Mouse (Mus musculus): Measurements from ENCODE around the gene Elmo2.

Elmo2 gene

GRCm38 (mm10) chr2:165287202-165287984, 38.9 kb downstream of the Elmo2 start, which contains the start of gene Slc35c2:
Gene Slc35c2, minus strand, starts transcription at chr2:165287869.
- DNase-seq = peak; percentile 95

DNA sequence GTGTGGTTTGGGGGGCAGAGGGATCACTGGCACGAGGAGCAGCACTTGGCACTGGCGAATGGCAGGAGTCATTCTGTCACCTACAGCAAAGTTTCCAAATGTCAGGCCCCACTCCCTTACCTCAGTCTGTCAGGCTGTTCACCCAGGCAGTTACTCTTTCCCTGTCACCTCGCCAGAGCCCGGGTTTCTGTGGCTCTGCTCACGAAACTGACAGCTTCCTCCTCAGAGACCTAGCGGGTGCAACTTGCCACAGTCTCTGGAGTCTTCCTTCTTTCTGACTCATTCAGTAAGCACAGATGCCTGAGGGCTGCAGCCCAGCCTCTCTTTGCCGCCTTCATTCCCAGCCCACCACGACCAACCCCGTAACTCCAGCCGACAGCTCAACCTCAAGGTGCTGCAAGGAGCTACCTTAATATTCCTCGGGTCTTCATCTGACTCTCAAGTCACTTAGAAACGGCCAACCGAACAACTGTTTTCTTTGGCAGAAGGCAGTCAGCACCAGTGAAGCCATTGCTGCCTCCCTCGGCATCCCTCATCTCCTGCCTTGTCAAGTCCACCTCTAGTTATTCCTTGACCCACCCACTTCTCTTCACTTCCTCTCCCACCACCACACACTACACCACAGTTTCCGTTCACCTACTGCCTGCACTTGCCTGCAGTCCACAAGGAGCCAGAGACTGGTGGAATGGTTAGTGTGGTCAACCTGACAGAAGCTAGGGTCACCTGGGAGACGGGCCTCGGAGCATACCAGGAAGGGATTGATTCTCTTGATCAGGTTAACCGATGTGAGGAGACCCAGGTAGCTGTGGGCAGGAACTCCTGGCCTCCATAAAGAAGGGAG, 39.7 kb downstream of the Elmo2 start:
- peak; percentile 61 for DNase-seq

GRCm38 (mm10) chr2:165285621-165286020, 40.7 kb downstream of the Elmo2 start:
- no peak for DNase-seq

DNA sequence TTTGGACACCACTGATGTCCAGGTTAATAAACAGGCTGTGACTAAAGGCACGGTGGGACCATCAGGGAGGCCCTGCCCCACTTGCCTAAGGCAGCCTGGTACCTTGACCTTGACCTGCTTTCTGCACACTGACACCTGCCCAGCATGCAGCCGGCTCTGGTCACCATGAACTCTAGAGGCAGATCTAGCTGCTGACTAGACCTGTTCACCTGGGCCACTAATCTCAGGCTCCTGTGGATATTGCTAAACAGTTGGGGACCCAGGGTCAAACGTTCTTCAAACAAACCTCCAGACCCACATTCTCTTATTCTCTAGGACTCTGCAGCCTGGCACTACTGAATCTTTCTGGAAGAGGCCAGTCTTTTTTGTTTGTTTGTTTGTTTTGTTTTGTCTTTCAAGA, 41.2 kb downstream of the Elmo2 start:
- no peak for DNase-seq

DNA sequence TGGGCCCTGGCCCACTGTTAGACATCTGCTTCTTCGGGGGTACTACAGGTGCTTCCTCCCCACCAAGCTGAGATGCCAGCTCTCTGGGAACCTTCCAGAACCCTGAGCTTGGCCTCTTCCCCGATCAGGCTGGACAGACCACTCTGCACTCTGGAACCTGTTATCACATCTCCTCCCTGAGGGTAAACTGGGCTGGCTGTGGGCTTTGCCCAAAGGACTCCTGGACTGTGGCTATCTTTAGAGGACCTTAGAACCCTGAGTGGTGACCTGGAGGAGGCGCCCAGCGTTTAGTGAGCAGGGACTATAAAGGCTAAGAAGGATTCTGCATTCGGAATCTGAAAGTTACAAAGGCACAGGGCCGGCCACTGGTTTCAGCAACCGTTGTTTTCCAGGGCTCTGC, 41.9 kb downstream of the Elmo2 start:
- DNase-seq = no peak

GRCm38 (mm10) chr2:165283644-165284043, 42.6 kb downstream of the Elmo2 start:
- no peak for DNase-seq

- DNase-seq = peak; percentile 74
Observed at GRCm38 (mm10) chr2:165281779-165282311, 44.4 kb downstream of the Elmo2 start.

- DNase-seq = no peak
Observed at GRCm38 (mm10) chr2:165279351-165279750, 46.9 kb downstream of the Elmo2 start.

DNA sequence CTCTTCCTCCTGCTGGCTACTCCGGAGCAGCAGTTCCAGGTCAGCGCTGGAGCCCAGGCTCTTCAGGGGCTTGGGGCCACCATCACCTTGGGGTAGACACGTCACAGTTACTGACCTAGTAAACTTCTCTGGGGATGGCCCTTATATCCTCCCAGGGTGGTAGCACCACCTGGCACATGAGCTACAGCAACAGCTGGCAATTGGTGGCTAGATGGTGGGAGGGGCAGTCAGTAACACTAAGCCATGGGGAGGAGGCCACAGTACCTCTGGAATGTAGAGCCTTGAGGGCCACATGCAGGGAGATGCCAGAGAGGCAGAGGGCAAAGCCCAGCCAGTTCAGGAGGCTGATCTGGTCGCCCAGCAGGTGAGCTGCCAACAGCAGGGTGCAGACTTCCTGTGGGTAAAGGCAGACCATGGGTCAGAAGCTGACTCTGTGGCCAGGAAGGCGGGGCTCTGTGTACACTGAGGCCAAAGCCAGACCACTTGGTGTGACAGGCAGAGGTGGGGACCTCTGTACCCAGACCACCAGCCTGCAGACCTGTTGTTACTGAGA, 49.0 kb downstream of the Elmo2 start:
- DNase-seq = no peak

DNA sequence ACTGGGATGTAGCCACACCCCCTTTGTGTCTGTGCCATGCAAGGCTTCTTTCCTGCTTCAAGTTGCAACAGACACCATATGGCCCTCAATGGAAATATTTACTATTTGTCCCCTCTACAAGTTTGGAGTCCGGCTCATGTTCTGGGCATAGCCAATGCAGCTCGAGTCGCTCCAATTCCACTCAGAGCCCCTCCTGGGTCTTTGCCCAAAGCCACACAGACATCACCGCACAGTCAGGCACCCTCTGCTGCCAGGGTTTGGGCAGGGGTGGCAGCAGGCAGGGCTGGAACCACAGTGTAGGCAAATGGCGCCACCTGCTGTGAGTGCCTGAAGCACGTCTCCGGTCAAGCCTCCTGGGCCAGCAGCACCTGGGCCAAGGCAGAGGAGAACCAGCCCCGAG, 50.5 kb downstream of the Elmo2 start:
- DNase-seq = peak; percentile 91

GRCm38 (mm10) chr2:165275124-165275640, 51.1 kb downstream of the Elmo2 start:
- DNase-seq = no peak

GRCm38 (mm10) chr2:165273589-165273988, 52.7 kb downstream of the Elmo2 start:
- no peak for DNase-seq

- DNase-seq = no peak
Observed at GRCm38 (mm10) chr2:165271326-165271725, 55.0 kb downstream of the Elmo2 start.

GRCm38 (mm10) chr2:165270858-165271257, 55.4 kb downstream of the Elmo2 start:
- DNase-seq = no peak

- no peak for DNase-seq
Observed at GRCm38 (mm10) chr2:165266739-165267138, 59.5 kb downstream of the Elmo2 start.

DNA sequence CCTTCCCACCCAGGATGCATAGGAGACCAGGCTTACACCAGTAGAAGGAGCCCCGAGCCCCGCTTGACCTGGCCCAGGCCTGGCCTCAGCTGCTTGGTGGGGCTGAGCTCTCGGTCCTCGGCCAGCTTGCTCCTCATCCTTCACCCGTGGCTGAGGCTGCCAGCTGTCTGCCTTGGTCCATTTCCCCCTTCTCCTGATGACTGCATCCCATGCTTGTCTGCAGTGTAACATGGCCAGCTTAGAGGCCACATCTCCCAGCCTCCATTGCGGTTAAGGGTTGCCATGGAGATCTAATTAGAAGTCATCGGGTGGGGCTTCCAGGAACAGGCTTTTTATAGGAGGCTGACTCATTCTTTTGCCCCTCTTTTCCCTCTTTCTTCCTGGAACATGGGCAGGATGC, 62.4 kb downstream of the Elmo2 start:
- no peak for DNase-seq

GRCm38 (mm10) chr2:165262274-165262990, 63.8 kb downstream of the Elmo2 start:
- no peak for DNase-seq

GRCm38 (mm10) chr2:165259859-165260258, 66.4 kb downstream of the Elmo2 start:
- no peak for DNase-seq

- DNase-seq = no peak
Observed at GRCm38 (mm10) chr2:165258321-165258720, 68.0 kb downstream of the Elmo2 start.

- peak; percentile 67 for DNase-seq
Observed at GRCm38 (mm10) chr2:165257151-165257834, 69.0 kb downstream of the Elmo2 start.

GRCm38 (mm10) chr2:165256213-165256612, 70.1 kb downstream of the Elmo2 start:
- peak; percentile 71 for DNase-seq

GRCm38 (mm10) chr2:165253867-165254266, 72.4 kb downstream of the Elmo2 start:
- DNase-seq = no peak
